ENCODE assay signal across 25 mouse cellular contexts in the genomic region with DNA sequence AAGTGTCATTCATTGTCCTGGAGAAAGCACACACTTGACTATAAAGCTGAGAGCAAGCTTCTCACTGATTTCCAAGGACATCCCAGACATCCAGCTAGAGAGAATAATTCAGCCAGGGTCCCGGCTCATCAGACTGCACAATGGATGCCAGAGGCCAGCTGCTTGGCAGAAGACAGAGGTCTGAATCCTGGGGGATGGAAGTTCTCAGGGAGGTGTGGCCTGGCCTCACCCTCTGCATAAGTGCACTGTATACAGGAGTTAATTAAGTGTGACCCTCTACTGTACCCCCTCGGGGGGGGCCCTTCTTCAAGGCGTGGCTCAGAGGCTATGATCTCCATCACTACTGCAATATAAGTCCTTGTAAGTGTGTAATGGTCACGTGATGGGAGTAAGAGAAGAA. TPM values are rescaled to one million over a fixed set of nuclear protein-coding genes. Genes with fewer than 3 reads are reported as not detected.
DNase-seq lines count a peak whose midpoint lies in the region; ATAC-seq and TF ChIP-seq lines count a peak whose summit lies in the region.
"Had no signal": no experiment of that assay in that cellular context is flagged by ENCODE, and none has a peak within 500 bp of the region (broad histone marks: within the 10 kb centered on the region; RNA-seq: fewer than 3 reads in every experiment).

No protein-coding gene starts in this region.

- H3K4me2 ChIP-seq in heart, embryonic 12.5 days = no peak overlapping the region
- no peak overlapping the region for H3K4me2 ChIP-seq in kidney, embryonic 15.5 days
- H3K4me2 ChIP-seq in stomach, embryonic 16.5 days (ENCODE audit: low read depth, low read length) = no peak overlapping the region
- H3K4me2 ChIP-seq in stomach, postnatal 0 days (replicated peaks; ENCODE audit: low read depth) = no peak overlapping the region
- H3K4me2 ChIP-seq: embryonic facial prominence, embryonic 13.5 days; limb, embryonic 13.5 days; liver, embryonic 13.5 days; lung, embryonic 14.5 days had no signal

- H3K36me3 ChIP-seq in heart, embryonic 12.5 days = no peaks in the 10 kb centered on the region
- H3K36me3 ChIP-seq in kidney, embryonic 15.5 days = no peaks in the 10 kb centered on the region
- no peaks in the 10 kb centered on the region for H3K36me3 ChIP-seq in stomach, embryonic 16.5 days (ENCODE audit: control insufficient read depth, insufficient read depth, low read length)
- no peaks in the 10 kb centered on the region for H3K36me3 ChIP-seq in stomach, postnatal 0 days (ENCODE audit: control insufficient read depth, insufficient read depth, low read length)
- H3K36me3 ChIP-seq: embryonic facial prominence, embryonic 13.5 days; G1E; limb, embryonic 13.5 days; liver, embryonic 13.5 days had no signal

- no peak for TF ChIP-seq EP300 in stomach, postnatal 0 days (optimal IDR thresholded peaks at IDR 0.05)

- no peaks in the 10 kb centered on the region for H3K9me3 ChIP-seq in heart, embryonic 12.5 days (replicated peaks)
- no peaks in the 10 kb centered on the region for H3K9me3 ChIP-seq in kidney, embryonic 15.5 days (replicated peaks)
- no peaks in the 10 kb centered on the region for H3K9me3 ChIP-seq in stomach, embryonic 16.5 days (replicated peaks; ENCODE audit: control insufficient read depth, low read length)
- H3K9me3 ChIP-seq in stomach, postnatal 0 days (ENCODE audit: control insufficient read depth, low read length) = no peaks in the 10 kb centered on the region
- H3K9me3 ChIP-seq: embryonic facial prominence, embryonic 13.5 days; G1E; limb, embryonic 13.5 days; liver, embryonic 13.5 days had no signal

- ATAC-seq in frontal cortex, adult (ENCODE audit: low TSS enrichment) = 0 out of 2 replicates have a peak, but pooled peaks have one; percentile 6
- ATAC-seq in heart, embryonic 12.5 days (ENCODE audit: insufficient number of reproducible peaks, low FRiP score) = no peak
- ATAC-seq in kidney, embryonic 15.5 days (replicated peaks; ENCODE audit: low FRiP score) = peak; percentile 71
- ATAC-seq in stomach, embryonic 16.5 days (ENCODE audit: insufficient read depth, low FRiP score) = peak; percentile 21; the same call in 1 of the 2 replicates
- no peak for ATAC-seq in stomach, postnatal 0 days (ENCODE audit: low FRiP score, low TSS enrichment)
- ATAC-seq: CD4-positive, CD25-positive, alpha-beta regulatory T cell, adult 4 months; forebrain, embryonic 16.5 days had no signal

- no peak overlapping the region for H3K4me3 ChIP-seq in heart, embryonic 12.5 days
- H3K4me3 ChIP-seq in kidney, embryonic 15.5 days (replicated peaks) = no peak overlapping the region
- no peak overlapping the region for H3K4me3 ChIP-seq in stomach, embryonic 16.5 days (replicated peaks; ENCODE audit: low read length)
- no peak overlapping the region for H3K4me3 ChIP-seq in stomach, postnatal 0 days (ENCODE audit: low read depth, low read length)
- H3K4me3 ChIP-seq: embryonic facial prominence, embryonic 13.5 days; layer of hippocampus, adult 2 months; limb, embryonic 13.5 days; liver, embryonic 13.5 days; myocyte had no signal

- H3K4me1 ChIP-seq in heart, embryonic 12.5 days (replicated peaks) = peaks cover 46% of the 10 kb centered on the region
- peaks cover 20% of the 10 kb centered on the region for H3K4me1 ChIP-seq in kidney, embryonic 15.5 days
- H3K4me1 ChIP-seq in stomach, embryonic 16.5 days (ENCODE audit: control insufficient read depth, insufficient read depth, low read length) = no peaks in the 10 kb centered on the region
- H3K4me1 ChIP-seq in stomach, postnatal 0 days (replicated peaks; ENCODE audit: control insufficient read depth, insufficient read depth) = no peaks in the 10 kb centered on the region
- H3K4me1 ChIP-seq: limb, embryonic 13.5 days had no signal

- no peak for DNase-seq in frontal cortex, postnatal 14 days (ENCODE audit: low spot score in 2 of 2)
- no peak for DNase-seq in heart, adult 8-10 months (ENCODE audit: low spot score)
- DNase-seq in kidney, adult 9 months = no peak
- DNase-seq in stomach, postnatal 0 days (ENCODE audit: low spot score) = no peak
- DNase-seq: adrenal gland, postnatal 14 days; cerebellum, adult 9-11 months; kidney, postnatal 10 days; layer of hippocampus, postnatal 36 days; liver, embryonic 13.5 days; lung, embryonic 14.5 days; lung, postnatal 36 days; thymus, postnatal 14 days had no signal

- no peaks in the 10 kb centered on the region for H3K27me3 ChIP-seq in heart, embryonic 12.5 days (replicated peaks)
- H3K27me3 ChIP-seq in kidney, embryonic 15.5 days = no peaks in the 10 kb centered on the region
- no peaks in the 10 kb centered on the region for H3K27me3 ChIP-seq in stomach, embryonic 16.5 days (ENCODE audit: control insufficient read depth, insufficient read depth, low read length)
- H3K27me3 ChIP-seq in stomach, postnatal 0 days (ENCODE audit: control insufficient read depth, insufficient read depth, low read length) = no peaks in the 10 kb centered on the region
- H3K27me3 ChIP-seq: embryonic facial prominence, embryonic 13.5 days; limb, embryonic 13.5 days; liver, embryonic 13.5 days had no signal

- WGBS in heart, embryonic 12.5 days = 47% methylated on average over 4 of the region's 4 CpGs
- 53% methylated on average over 4 of the region's 4 CpGs for WGBS in kidney, embryonic 15.5 days
- WGBS in stomach, embryonic 16.5 days = 51% methylated on average over 4 of the region's 4 CpGs
- 53% methylated on average over 4 of the region's 4 CpGs for WGBS in stomach, postnatal 0 days

- H3K9ac ChIP-seq in heart, embryonic 12.5 days = no peak overlapping the region
- H3K9ac ChIP-seq in kidney, embryonic 15.5 days = no peak overlapping the region
- no peak overlapping the region for H3K9ac ChIP-seq in stomach, embryonic 16.5 days (ENCODE audit: low read length)
- H3K9ac ChIP-seq in stomach, postnatal 0 days (ENCODE audit: low read length) = no peak overlapping the region
- H3K9ac ChIP-seq: embryonic facial prominence, embryonic 13.5 days; limb, embryonic 13.5 days; liver, embryonic 13.5 days; lung, embryonic 14.5 days had no signal

- H3K27ac ChIP-seq in heart, embryonic 12.5 days (ENCODE audit: poor library complexity, severe bottlenecking) = peak overlapping the region; percentile 92
- H3K27ac ChIP-seq in kidney, embryonic 15.5 days = no peak overlapping the region
- H3K27ac ChIP-seq in stomach, embryonic 16.5 days (ENCODE audit: low read length) = no peak overlapping the region
- no peak overlapping the region for H3K27ac ChIP-seq in stomach, postnatal 0 days (replicated peaks)
- H3K27ac ChIP-seq: embryonic facial prominence, embryonic 13.5 days; layer of hippocampus, adult 2 months; limb, embryonic 13.5 days; liver, embryonic 13.5 days had no signal

- no peak for TF ChIP-seq CTCF in stomach, postnatal 0 days (IDR thresholded peaks at IDR 0.05; ENCODE audit: low read depth)

RNA-seq across cellular contexts. Expression of a gene that starts 24.2 kb away (rescaled TPM):
- polyA plus RNA-seq in heart, embryonic 12.5 days (2016; fragmentation: Nextera tagmentation; extraction: Ambion mirVana) = 0.38 TPM in 1 of 2 replicates, not detected in the other
- not detected for total RNA-seq in heart, adult 8-10 months (2022)
- 2.9 and 3.5 TPM in 2 replicates for polyA plus RNA-seq in kidney, embryonic 15.5 days (2015; fragmentation: Nextera tagmentation; extraction: Ambion mirVana)
- 2.0 and 2.1 TPM in 2 replicates for polyA plus RNA-seq in stomach, embryonic 16.5 days (2015; fragmentation: Nextera tagmentation; extraction: Ambion mirVana)
- 0.05 and 0.38 TPM in 2 replicates for polyA plus RNA-seq in stomach, postnatal 0 days (2015; fragmentation: Nextera tagmentation; extraction: Ambion mirVana)
- total RNA-seq: gastrocnemius, postnatal 36 days had no signal
- polyA plus RNA-seq: CD4-positive, CD25-positive, alpha-beta regulatory T cell, adult 4 months; embryonic facial prominence, embryonic 13.5 days; forebrain, embryonic 16.5 days; G1E; intestine, embryonic 14.5 days; lung, embryonic 14.5 days; myocyte had no signal

Comparison
In these comparisons a context has a peak if more than half of its experiments do, and no peak if none do; other contexts are left out.
1. ATAC-seq: peak in frontal cortex, adult (single experiment), kidney, embryonic 15.5 days (single experiment) and stomach, embryonic 16.5 days (single experiment); none in heart, embryonic 12.5 days (single experiment) and stomach, postnatal 0 days (single experiment).